ENCODE assay signal across 25 mouse cellular contexts in the genomic region with DNA sequence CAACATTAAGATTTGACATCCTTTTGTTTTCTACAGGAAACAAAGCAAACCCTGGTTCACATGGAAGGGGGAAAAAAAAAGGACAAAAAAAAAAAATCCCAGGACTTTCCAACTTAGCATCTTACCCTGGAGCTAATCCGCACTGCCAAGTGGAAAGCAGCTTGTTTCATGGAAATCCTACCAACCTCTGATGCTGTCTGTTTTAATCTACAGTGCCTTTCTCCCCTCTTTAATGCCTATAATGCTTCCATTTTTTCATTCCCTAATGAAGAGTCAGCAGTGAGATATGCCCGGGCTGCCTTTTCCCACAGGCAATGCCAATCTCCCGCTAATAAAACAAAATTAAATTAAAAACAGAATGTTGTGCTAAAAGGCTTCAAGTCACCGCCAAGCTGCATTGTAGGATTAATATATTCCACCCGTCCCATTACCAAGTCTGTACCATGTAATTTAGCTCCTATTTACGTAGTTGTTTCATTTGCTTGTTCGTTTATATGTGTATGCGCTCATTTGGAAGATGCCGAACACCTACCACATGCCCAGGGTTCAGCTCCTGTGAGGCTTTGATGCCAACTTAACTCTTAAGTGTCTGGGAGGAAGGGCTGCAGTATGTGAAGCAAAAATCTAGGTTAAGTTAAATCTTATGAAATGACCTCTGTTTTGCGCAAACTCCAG. TPM values are rescaled to one million over a fixed set of nuclear protein-coding genes. Genes with fewer than 3 reads are reported as not detected.
DNase-seq lines count a peak whose midpoint lies in the region; ATAC-seq and TF ChIP-seq lines count a peak whose summit lies in the region.
"Had no signal": no experiment of that assay in that cellular context is flagged by ENCODE, and none has a peak within 500 bp of the region (broad histone marks: within the 10 kb centered on the region; RNA-seq: fewer than 3 reads in every experiment).

No protein-coding gene starts in this region.

- 53% methylated on average over 10 of the region's 10 CpGs for WGBS in forebrain, embryonic 13.5 days
- 78% methylated on average over 10 of the region's 10 CpGs for WGBS in forebrain, embryonic 10.5 days
- WGBS in midbrain, embryonic 14.5 days: 65% methylated on average over 10 of the region's 10 CpGs
- WGBS in midbrain, embryonic 11.5 days: 83% methylated on average over 10 of the region's 10 CpGs
- 33% methylated on average over 10 of the region's 10 CpGs for WGBS in limb, embryonic 14.5 days

- DNase-seq in forebrain, embryonic 10.5 days (ENCODE audit: extremely low spot score, low spot score): no peak
- DNase-seq in midbrain, embryonic 14.5 days: peak; percentile 20
- no peak for DNase-seq in midbrain, embryonic 11.5 days (ENCODE audit: low spot score, missing footprints)
- peak; percentile 11 for DNase-seq in limb, embryonic 14.5 days (ENCODE audit: low spot score)
- DNase-seq in adrenal gland, adult 2 months: no peak
- no peak for DNase-seq in cerebellum, postnatal 4 days (ENCODE audit: low spot score in 2 of 2)
- DNase-seq: adrenal gland, postnatal 25 days; cerebellum, adult 11-12 months; gastrocnemius, postnatal 36 days had no signal

- H3K4me2 ChIP-seq in forebrain, embryonic 13.5 days: peak overlapping the region; percentile 20; the same call in 1 of the 2 replicates
- peak overlapping the region; percentile 20; the same call in 1 of the 2 replicates for H3K4me2 ChIP-seq in midbrain, embryonic 14.5 days (ENCODE audit: low read length)
- H3K4me2 ChIP-seq in midbrain, embryonic 11.5 days: no peak overlapping the region
- H3K4me2 ChIP-seq in limb, embryonic 14.5 days (replicated peaks; ENCODE audit: low read depth, low read length, severe bottlenecking): no peak overlapping the region
- H3K4me2 ChIP-seq: limb, embryonic 15.5 days; liver, embryonic 15.5 days had no signal

- TF ChIP-seq POLR2A in limb, embryonic 14.5 days (IDR thresholded peaks at IDR 0.05; ENCODE audit: borderline replicate concordance, extremely low read depth, insufficient read depth, insufficient read length): no peak

- H3K27me3 ChIP-seq in forebrain, embryonic 13.5 days: no peaks in the 10 kb centered on the region
- H3K27me3 ChIP-seq in forebrain, embryonic 10.5 days (ENCODE audit: poor library complexity, severe bottlenecking): no peaks in the 10 kb centered on the region
- H3K27me3 ChIP-seq in midbrain, embryonic 14.5 days (ENCODE audit: control insufficient read depth, insufficient read depth, low read length): no peaks in the 10 kb centered on the region
- H3K27me3 ChIP-seq in midbrain, embryonic 11.5 days (ENCODE audit: control insufficient read depth, insufficient read depth, low read length): no peaks in the 10 kb centered on the region
- H3K27me3 ChIP-seq in limb, embryonic 14.5 days (ENCODE audit: control insufficient read depth, insufficient read depth, low read length): no peaks in the 10 kb centered on the region
- H3K27me3 ChIP-seq: limb, embryonic 15.5 days; liver, embryonic 15.5 days had no signal

- no peaks in the 10 kb centered on the region; the same call in 1 of the 2 replicates for H3K4me1 ChIP-seq in forebrain, embryonic 13.5 days
- no peaks in the 10 kb centered on the region for H3K4me1 ChIP-seq in forebrain, embryonic 10.5 days
- no peaks in the 10 kb centered on the region for H3K4me1 ChIP-seq in midbrain, embryonic 14.5 days (ENCODE audit: control insufficient read depth, insufficient read depth, low read length)
- H3K4me1 ChIP-seq in midbrain, embryonic 11.5 days (ENCODE audit: control insufficient read depth, insufficient read depth, low read length): no peaks in the 10 kb centered on the region
- H3K4me1 ChIP-seq in limb, embryonic 14.5 days (ENCODE audit: control insufficient read depth, insufficient read depth, low read length): 0 out of 2 replicates have a peak, but pooled peaks cover 2% of the 10 kb centered on the region
- H3K4me1 ChIP-seq: limb, embryonic 15.5 days; liver, embryonic 15.5 days had no signal

- H3K9ac ChIP-seq in forebrain, embryonic 13.5 days: no peak overlapping the region
- no peak overlapping the region for H3K9ac ChIP-seq in midbrain, embryonic 14.5 days (replicated peaks; ENCODE audit: low read length)
- no peak overlapping the region for H3K9ac ChIP-seq in midbrain, embryonic 11.5 days (ENCODE audit: low read length)
- H3K9ac ChIP-seq in limb, embryonic 14.5 days (ENCODE audit: low read depth, low read length, severe bottlenecking): no peak overlapping the region
- H3K9ac ChIP-seq: limb, embryonic 15.5 days; liver, embryonic 15.5 days had no signal

- H3K9me3 ChIP-seq in forebrain, embryonic 13.5 days (replicated peaks): no peaks in the 10 kb centered on the region
- no peaks in the 10 kb centered on the region for H3K9me3 ChIP-seq in forebrain, embryonic 10.5 days
- H3K9me3 ChIP-seq in midbrain, embryonic 14.5 days (ENCODE audit: control insufficient read depth, low read length): no peaks in the 10 kb centered on the region
- H3K9me3 ChIP-seq in midbrain, embryonic 11.5 days (ENCODE audit: control insufficient read depth, low read length): no peaks in the 10 kb centered on the region
- no peaks in the 10 kb centered on the region for H3K9me3 ChIP-seq in limb, embryonic 14.5 days (ENCODE audit: control insufficient read depth, low read length)
- H3K9me3 ChIP-seq: G1E; limb, embryonic 15.5 days; liver, embryonic 15.5 days had no signal

- ATAC-seq in forebrain, embryonic 13.5 days: peak; percentile 58; the same call in 1 of the 2 replicates
- no peak for ATAC-seq in midbrain, embryonic 14.5 days (ENCODE audit: low FRiP score, low TSS enrichment)
- no peak for ATAC-seq in midbrain, embryonic 11.5 days (ENCODE audit: low FRiP score)
- ATAC-seq in limb, embryonic 14.5 days (ENCODE audit: low FRiP score, low read depth): peak; percentile 26; the same call in 1 of the 2 replicates
- ATAC-seq: activated CD4-positive, CD25-positive, alpha-beta regulatory T cell, adult 4 months; intestine, postnatal 0 days had no signal

- H3K27ac ChIP-seq in forebrain, embryonic 13.5 days: no peak overlapping the region
- H3K27ac ChIP-seq in forebrain, embryonic 10.5 days: no peak overlapping the region
- H3K27ac ChIP-seq in midbrain, embryonic 14.5 days (replicated peaks; ENCODE audit: low read depth, low read length): no peak overlapping the region
- H3K27ac ChIP-seq in midbrain, embryonic 11.5 days (ENCODE audit: low read depth, low read length): no peak overlapping the region
- H3K27ac ChIP-seq in limb, embryonic 14.5 days (replicated peaks; ENCODE audit: low read depth, low read length): no peak overlapping the region
- H3K27ac ChIP-seq: limb, embryonic 15.5 days; liver, embryonic 15.5 days had no signal

- no peak overlapping the region for H3K4me3 ChIP-seq in forebrain, embryonic 13.5 days
- no peak overlapping the region for H3K4me3 ChIP-seq in forebrain, embryonic 10.5 days
- no peak overlapping the region for H3K4me3 ChIP-seq in midbrain, embryonic 14.5 days (replicated peaks; ENCODE audit: low read depth, low read length)
- no peak overlapping the region for H3K4me3 ChIP-seq in midbrain, embryonic 11.5 days (ENCODE audit: low read depth, low read length)
- no peak overlapping the region for H3K4me3 ChIP-seq in limb, embryonic 14.5 days (replicated peaks; ENCODE audit: low read length)
- H3K4me3 ChIP-seq: limb, embryonic 15.5 days; liver, embryonic 15.5 days had no signal

- no peaks in the 10 kb centered on the region for H3K36me3 ChIP-seq in forebrain, embryonic 13.5 days (ENCODE audit: poor library complexity, severe bottlenecking)
- no peaks in the 10 kb centered on the region for H3K36me3 ChIP-seq in forebrain, embryonic 10.5 days (replicated peaks)
- no peaks in the 10 kb centered on the region for H3K36me3 ChIP-seq in midbrain, embryonic 14.5 days (ENCODE audit: control insufficient read depth, insufficient read depth, low read length)
- no peaks in the 10 kb centered on the region for H3K36me3 ChIP-seq in midbrain, embryonic 11.5 days (ENCODE audit: control insufficient read depth, insufficient read depth, low read length)
- H3K36me3 ChIP-seq in limb, embryonic 14.5 days (ENCODE audit: control insufficient read depth, insufficient read depth, low read length): no peaks in the 10 kb centered on the region
- H3K36me3 ChIP-seq: G1E; limb, embryonic 15.5 days; liver, embryonic 15.5 days had no signal

RNA-seq across cellular contexts. Expression of a gene that starts 24.1 kb away (rescaled TPM):
- polyA plus RNA-seq in forebrain, embryonic 13.5 days (2015; fragmentation: Nextera tagmentation; extraction: Ambion mirVana): 1.6 and 2.4 TPM in 2 replicates
- polyA plus RNA-seq in forebrain, embryonic 10.5 days (2016; fragmentation: Nextera tagmentation; extraction: Ambion mirVana): 2.3 and 3.9 TPM in 2 replicates
- 0.67 and 6.1 TPM in 2 replicates for polyA plus RNA-seq in midbrain, embryonic 14.5 days (2014; fragmentation: Nextera tagmentation; extraction: Ambion mirVana)
- 3.6 and 4.0 TPM in 2 replicates for polyA plus RNA-seq in midbrain, embryonic 11.5 days (2014; fragmentation: Nextera tagmentation; extraction: Ambion mirVana)
- 6.0 and 9.8 TPM in 2 replicates for polyA plus RNA-seq in limb, embryonic 14.5 days (2012; rRNA removed)
- 8.0 and 10.1 TPM in 2 replicates for polyA plus RNA-seq in limb, embryonic 14.5 days (2014; fragmentation: Nextera tagmentation; extraction: Ambion mirVana)
- 10 to 100 TPM; 41.2 to 44.7 TPM for total RNA-seq in adrenal gland, adult 2 months (2021)
- polyA plus RNA-seq in adrenal gland, adult 2 months (2012; rRNA removed): 338 and 482 TPM in 2 replicates

RNA-seq across cellular contexts. Expression of a gene that starts 53.4 kb away (rescaled TPM):
- polyA plus RNA-seq in forebrain, embryonic 13.5 days (2015; fragmentation: Nextera tagmentation; extraction: Ambion mirVana): not detected in 2 replicates
- polyA plus RNA-seq in forebrain, embryonic 10.5 days (2016; fragmentation: Nextera tagmentation; extraction: Ambion mirVana): not detected in 2 replicates
- not detected in 2 replicates for polyA plus RNA-seq in midbrain, embryonic 14.5 days (2014; fragmentation: Nextera tagmentation; extraction: Ambion mirVana)
- polyA plus RNA-seq in midbrain, embryonic 11.5 days (2014; fragmentation: Nextera tagmentation; extraction: Ambion mirVana): not detected in 2 replicates
- polyA plus RNA-seq in limb, embryonic 14.5 days (2012; rRNA removed): 0.11 and 0.14 TPM in 2 replicates
- 0.14 and 0.25 TPM in 2 replicates for polyA plus RNA-seq in limb, embryonic 14.5 days (2014; fragmentation: Nextera tagmentation; extraction: Ambion mirVana)
- total RNA-seq in adrenal gland, adult 2 months (2021): 1 to 10 TPM in 1 of 2 experiments, not detected in 1; 1.6 TPM
- polyA plus RNA-seq in adrenal gland, adult 2 months (2012; rRNA removed): not detected in 2 replicates
- total RNA-seq: adrenal gland, postnatal 25 days; common myeloid progenitor, adult 5-6 weeks; G1E; gastrocnemius, postnatal 36 days; hematopoietic stem cell, adult 5-6 weeks; layer of hippocampus, postnatal 14 days had no signal
- polyA plus RNA-seq: activated CD4-positive, CD25-positive, alpha-beta regulatory T cell, adult 4 months; embryonic facial prominence, embryonic 14.5 days; G1E; heart, embryonic 16.5 days; kidney, embryonic 16.5 days; large intestine, adult 2 months; limb, embryonic 15.5 days; lung, embryonic 16.5 days; neural tube, embryonic 11.5 days; small intestine, adult 2 months had no signal

Comparison
In these comparisons a context has a peak if more than half of its experiments do, and no peak if none do; other contexts are left out.
1. H3K4me2 ChIP-seq: peak in forebrain, embryonic 13.5 days (single experiment) and midbrain, embryonic 14.5 days (single experiment); none in midbrain, embryonic 11.5 days (single experiment) and limb, embryonic 14.5 days (single experiment).
2. DNase-seq: peak in midbrain, embryonic 14.5 days (single experiment) and limb, embryonic 14.5 days (single experiment); none in forebrain, embryonic 10.5 days (single experiment), midbrain, embryonic 11.5 days (single experiment), adrenal gland, adult 2 months (single experiment) and cerebellum, postnatal 4 days (0 of 2).
3. ATAC-seq: peak in forebrain, embryonic 13.5 days (single experiment) and limb, embryonic 14.5 days (single experiment); none in midbrain, embryonic 14.5 days (single experiment) and midbrain, embryonic 11.5 days (single experiment).
4. RNA of a gene that starts 24.1 kb away (polyA plus RNA-seq): 338 to 482 TPM in adrenal gland, adult 2 months; 6.0 to 10.1 TPM in limb, embryonic 14.5 days, 0.67 to 6.1 TPM in midbrain, embryonic 14.5 days, 2.3 to 3.9 TPM in forebrain, embryonic 10.5 days, 3.6 to 4.0 TPM in midbrain, embryonic 11.5 days and 1.6 to 2.4 TPM in forebrain, embryonic 13.5 days; every median in the first group is over 10 times any median in the second.